Mouse (Mus musculus) large intestine, adult 2 months (tissue): ENCODE measurements around the gene Ifngr2. TPM values are rescaled to one million over a fixed set of nuclear protein-coding genes. Genes with fewer than 3 reads are reported as not detected.

ENCODE experiments used
- DNase-seq: peaks from one replicate; pipeline ENCODE4 v3.0.0-alpha.2; 2012; ENCODE audit warnings: low read depth, low spot score
- WGBS: fragments of 180-500 bp; shearing (Covaris S2); methylation state at CpG from one replicate; pipeline ENCODE4 v1.1.7; 2018; 5-methylcytosine and 5-hydroxymethylcytosine counted together
- polyA plus RNA-seq: library from polyadenylated mRNA; depleted of rRNA; stranded (reverse); fragments of >200 nt; gene quantifications from 2 replicates; pipeline ENCODE4 v1.2.3, GENCODE M21; 2012

Gene Ifngr2
- polyA plus RNA-seq, 1 experiment, result 57.2 TPM

- no peak for DNase-seq
- WGBS, result 56% methylated on average over 9 of the region's 9 CpGs
Measured at GRCm38 (mm10) chr16:91561099-91561498, 14.2 kb downstream of the Ifngr2 start.

- 72% methylated on average over 38 of the region's 38 CpGs for WGBS
- no peak for DNase-seq
Measured at GRCm38 (mm10) chr16:91561541-91562457, 14.9 kb downstream of the Ifngr2 start.

GRCm38 (mm10) chr16:91564580-91565291 is 17.9 kb downstream of the Ifngr2 start:
- DNase-seq, result no peak
- 44% methylated on average over 4 of the region's 4 CpGs for WGBS

GRCm38 (mm10) chr16:91565292-91565951 is 18.6 kb downstream of the Ifngr2 start:
- DNase-seq, result no peak
- WGBS, result 33% methylated on average over 9 of the region's 9 CpGs

GRCm38 (mm10) chr16:91566002-91566401 is 19.1 kb downstream of the Ifngr2 start:
- no peak for DNase-seq
- WGBS, result 34% methylated on average over 7 of the region's 7 CpGs

GRCm38 (mm10) chr16:91568960-91569359 is 22.1 kb downstream of the Ifngr2 start:
- DNase-seq, result no peak
- WGBS, result 80% methylated on average over 10 of the region's 10 CpGs

- DNase-seq, result no peak
- WGBS, result 12% methylated on average over 3 of the region's 3 CpGs
Measured at GRCm38 (mm10) chr16:91571105-91571504, 24.2 kb downstream of the Ifngr2 start.

GRCm38 (mm10) chr16:91575151-91575550 is 28.3 kb downstream of the Ifngr2 start:
- whole genome bisulfite sequencing, result 88% methylated on average over 13 of the region's 13 CpGs
- DNase-seq, result no peak

- DNase-seq, result no peak
- 69% methylated on average over 14 of the region's 14 CpGs for WGBS
Measured at GRCm38 (mm10) chr16:91578980-91579720, 32.3 kb downstream of the Ifngr2 start.

- DNase-seq, result no peak
- WGBS, result 69% methylated on average over 2 of the region's 2 CpGs
Measured at GRCm38 (mm10) chr16:91582307-91582706, 35.4 kb downstream of the Ifngr2 start.

- no peak for DNase-seq
- 85% methylated on average over 5 of the region's 5 CpGs for WGBS
Measured at GRCm38 (mm10) chr16:91585617-91586016, 38.7 kb downstream of the Ifngr2 start.

- WGBS, result 87% methylated on average over 6 of the region's 6 CpGs
- no peak for DNase-seq
Measured at GRCm38 (mm10) chr16:91586244-91586643, 39.4 kb downstream of the Ifngr2 start.

GRCm38 (mm10) chr16:91587730-91588453 is 41.0 kb downstream of the Ifngr2 start:
- no peak for DNase-seq
- WGBS, result 52% methylated on average over 6 of the region's 6 CpGs

- DNase-seq, result no peak
- 92% methylated on average over 3 of the region's 3 CpGs for WGBS
Measured at GRCm38 (mm10) chr16:91588703-91589102, 41.8 kb downstream of the Ifngr2 start.

GRCm38 (mm10) chr16:91592162-91592561 is 45.3 kb downstream of the Ifngr2 start:
- no peak for DNase-seq
- WGBS, result 74% methylated on average over 8 of the region's 8 CpGs

- 50% methylated on average over 3 of the region's 3 CpGs for WGBS
- no peak for DNase-seq
Measured at GRCm38 (mm10) chr16:91593262-91593661, 46.4 kb downstream of the Ifngr2 start.

GRCm38 (mm10) chr16:91595076-91595475 is 48.2 kb downstream of the Ifngr2 start:
- DNase-seq, result no peak
- WGBS, result 83% methylated on average over 6 of the region's 6 CpGs

GRCm38 (mm10) chr16:91596397-91596778 is 49.5 kb downstream of the Ifngr2 start:
- no peak for DNase-seq
- WGBS, result 9% methylated on average over 9 of the region's 9 CpGs
